Mouse (Mus musculus): ENCODE measurements around the gene Fsip1.

The Fsip1 gene

GRCm38 (mm10) chr2:118256621-118257053 lies at the start of gene Fsip1:
Fsip1 (minus strand) TSS chr2:118256966.
- WGBS, result 3% methylated on average over 25 of the region's 25 CpGs

DNA sequence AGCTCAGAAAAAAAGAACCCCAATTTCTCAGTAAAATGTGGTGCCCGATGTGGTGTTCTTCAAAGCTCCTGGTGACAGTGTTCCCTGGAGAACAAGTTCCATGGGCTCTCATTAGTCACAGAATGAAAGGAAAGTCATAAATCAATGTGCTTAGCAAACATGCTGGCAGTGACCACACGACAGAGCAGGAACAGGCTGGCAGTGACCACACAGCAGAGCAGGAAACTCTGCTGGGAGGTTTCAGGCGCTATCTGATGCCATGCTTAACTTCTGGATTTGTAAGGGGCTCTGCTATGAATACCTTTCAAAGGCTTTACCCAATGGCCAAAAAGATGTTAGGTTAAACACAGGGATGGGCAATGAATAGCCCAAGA lies 49.7 kb upstream of the Fsip1 start:
- WGBS, result 74% methylated on average over 3 of the region's 3 CpGs

DNA sequence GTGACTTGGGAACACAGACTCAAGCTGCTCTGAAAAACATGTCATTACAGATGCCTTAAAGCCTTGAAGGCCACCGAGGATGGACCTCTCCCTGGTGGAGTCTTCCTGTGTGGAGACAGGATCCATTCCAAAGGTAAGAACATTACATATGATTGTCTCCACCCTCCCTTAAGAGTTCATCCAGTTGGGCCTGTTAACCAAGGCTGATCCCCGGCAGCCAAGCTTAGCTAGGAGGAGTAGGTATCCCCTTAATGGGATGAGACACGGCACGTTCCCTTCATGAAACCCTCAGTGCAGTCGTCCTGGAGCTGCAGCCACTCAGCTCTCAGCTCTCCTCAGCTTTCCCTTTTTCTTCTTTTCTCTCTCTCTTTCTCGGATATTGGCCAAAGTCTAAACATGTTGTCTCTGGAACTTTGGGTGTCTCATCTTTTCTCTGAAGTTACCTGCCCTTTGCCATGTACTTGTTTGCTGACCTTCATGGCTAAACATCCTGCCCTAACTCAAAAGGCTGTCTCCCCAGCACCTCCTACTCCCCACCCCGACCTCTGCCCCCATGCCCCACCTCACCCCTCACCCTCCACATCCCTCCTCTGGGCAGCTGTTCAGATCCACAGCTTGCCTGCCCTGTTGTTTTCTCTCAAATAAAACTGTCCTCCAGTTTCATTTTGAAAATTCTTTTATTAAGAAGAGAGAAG lies 49.2 kb upstream of the Fsip1 start:
- WGBS, result 79% methylated on average over 7 of the region's 7 CpGs

GRCm38 (mm10) chr2:118303456-118303855 lies 46.7 kb upstream of the Fsip1 start:
- 89% methylated on average over 4 of the region's 4 CpGs for WGBS

- WGBS, result 81% methylated on average over 2 of the region's 2 CpGs
Measured at GRCm38 (mm10) chr2:118301656-118302055, 44.9 kb upstream of the Fsip1 start.

DNA sequence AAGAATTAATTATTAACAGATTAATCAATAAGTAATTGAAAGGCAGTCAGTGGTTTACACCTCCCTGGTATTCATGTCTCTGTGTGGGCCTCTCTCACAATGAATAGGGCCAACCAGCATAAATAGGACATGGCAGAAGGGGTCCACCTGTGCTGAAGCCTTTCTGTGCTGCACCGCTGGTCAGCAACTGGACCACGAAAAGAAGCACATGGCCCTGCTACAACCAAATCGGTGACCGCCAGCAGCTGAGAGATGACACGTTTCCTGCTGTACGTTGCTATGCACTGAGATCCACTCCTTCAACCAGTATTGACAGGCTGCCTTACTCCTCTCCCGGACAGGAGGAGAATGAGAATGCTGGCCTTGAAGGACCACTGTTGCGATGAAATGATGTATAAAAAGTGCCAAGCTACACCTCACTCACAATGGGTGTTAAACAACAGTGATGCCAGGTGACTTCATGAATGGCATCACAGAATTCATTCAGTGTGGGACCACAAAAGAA lies 44.3 kb upstream of the Fsip1 start:
- 87% methylated on average over 8 of the region's 8 CpGs for WGBS

GRCm38 (mm10) chr2:118299981-118300380 lies 43.2 kb upstream of the Fsip1 start:
- WGBS, result 85% methylated on average over 2 of the region's 2 CpGs

DNA sequence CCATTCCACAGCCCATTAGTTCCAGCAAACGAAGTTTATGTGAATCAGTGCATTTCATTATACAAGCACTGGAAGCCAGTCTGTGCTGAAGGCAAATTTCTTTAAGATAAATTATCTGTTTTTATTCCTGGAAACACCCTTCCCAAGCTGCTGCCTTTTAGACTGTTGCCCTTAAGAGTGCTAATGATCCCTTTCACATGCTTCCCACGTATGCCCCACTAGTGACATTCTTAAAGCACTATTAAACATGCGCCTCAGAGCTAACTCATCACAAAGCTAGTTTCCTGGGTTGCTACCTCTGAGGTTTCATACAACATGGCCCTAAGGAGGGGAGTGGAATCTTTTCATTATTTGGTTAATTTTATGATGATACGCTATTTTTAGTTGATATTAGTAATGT lies 41.8 kb upstream of the Fsip1 start:
- 85% methylated on average over 4 of the region's 4 CpGs for WGBS

DNA sequence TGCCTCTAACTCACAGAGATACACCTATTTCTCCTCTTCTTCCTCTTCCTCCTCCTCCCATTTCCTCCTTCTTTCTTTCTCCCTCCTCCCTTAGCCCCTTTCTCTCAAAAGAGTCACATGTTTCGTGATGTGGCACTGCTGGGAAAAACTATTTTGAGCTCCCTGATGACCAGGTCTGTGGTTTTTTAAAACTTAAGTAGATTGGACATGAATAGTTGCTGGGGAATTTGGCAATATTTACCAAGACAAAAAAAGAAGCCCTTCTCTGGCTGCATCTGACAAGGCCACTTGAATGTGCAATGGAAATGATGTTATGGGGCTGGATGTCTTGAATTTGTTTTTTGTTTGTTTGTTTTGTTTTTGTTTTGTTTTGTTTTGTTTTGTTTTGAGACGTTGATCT lies 41.2 kb upstream of the Fsip1 start:
- 76% methylated on average over 2 of the region's 2 CpGs for WGBS

GRCm38 (mm10) chr2:118295505-118295904 lies 38.7 kb upstream of the Fsip1 start:
- 62% methylated on average over 7 of the region's 7 CpGs for WGBS

DNA sequence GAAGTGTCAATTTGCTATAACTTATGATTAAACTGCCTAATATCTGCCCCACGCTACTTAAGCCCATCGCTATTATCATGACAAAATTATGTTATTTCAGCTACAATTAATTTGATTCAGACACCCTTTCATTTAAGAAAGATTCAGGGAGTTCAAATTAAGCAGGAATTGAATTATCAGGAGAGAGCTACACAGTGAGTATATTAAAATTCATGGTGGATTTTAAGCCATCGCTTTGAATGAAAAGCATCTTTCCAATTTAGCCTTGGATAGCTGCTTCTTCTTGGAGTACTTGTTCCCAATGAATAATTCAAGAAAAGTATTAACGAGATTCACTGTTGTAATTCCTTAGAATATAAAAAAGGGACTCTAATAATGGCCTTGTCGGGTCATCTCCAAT lies 36.8 kb upstream of the Fsip1 start:
- 67% methylated on average over 5 of the region's 5 CpGs for WGBS

- WGBS, result 83% methylated on average over 7 of the region's 7 CpGs
Measured at GRCm38 (mm10) chr2:118289066-118289460, 32.3 kb upstream of the Fsip1 start.

DNA sequence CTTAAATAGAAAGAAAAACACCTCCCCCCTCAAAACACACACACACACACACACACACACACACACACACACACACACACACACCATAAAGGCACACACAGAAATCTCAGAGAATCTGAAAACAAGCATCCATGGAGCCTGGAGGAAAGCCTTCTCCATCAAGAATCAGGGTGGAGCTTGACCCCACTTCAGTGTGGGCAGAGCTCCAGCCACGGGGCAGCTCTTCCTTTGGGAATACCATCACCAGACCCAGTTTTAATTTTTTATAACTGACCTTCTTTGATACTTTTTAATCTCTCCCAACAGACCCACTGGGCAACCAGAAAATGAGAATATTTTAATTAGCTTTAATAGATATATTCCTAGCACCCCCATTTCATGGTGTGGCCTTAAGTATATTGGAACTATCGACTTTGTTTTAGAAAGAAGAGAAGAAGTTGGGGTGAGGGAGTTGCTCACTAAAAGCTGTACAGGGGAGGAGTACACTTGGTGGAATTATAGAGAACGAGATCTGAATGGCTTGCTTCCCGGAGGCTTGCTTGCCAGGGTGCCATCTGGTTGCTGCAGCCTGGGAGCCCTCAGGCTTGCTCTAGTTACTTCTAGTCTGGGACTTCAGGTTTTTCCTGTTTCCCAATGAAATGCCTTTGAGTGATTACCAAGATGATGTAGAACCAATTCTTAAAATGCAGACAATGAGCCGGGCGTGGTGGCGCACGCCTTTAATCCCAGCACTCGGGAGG lies 31.7 kb upstream of the Fsip1 start:
- 81% methylated on average over 9 of the region's 9 CpGs for WGBS

GRCm38 (mm10) chr2:118287678-118288077 lies 30.9 kb upstream of the Fsip1 start:
- WGBS, result 45% methylated on average over 4 of the region's 4 CpGs

DNA sequence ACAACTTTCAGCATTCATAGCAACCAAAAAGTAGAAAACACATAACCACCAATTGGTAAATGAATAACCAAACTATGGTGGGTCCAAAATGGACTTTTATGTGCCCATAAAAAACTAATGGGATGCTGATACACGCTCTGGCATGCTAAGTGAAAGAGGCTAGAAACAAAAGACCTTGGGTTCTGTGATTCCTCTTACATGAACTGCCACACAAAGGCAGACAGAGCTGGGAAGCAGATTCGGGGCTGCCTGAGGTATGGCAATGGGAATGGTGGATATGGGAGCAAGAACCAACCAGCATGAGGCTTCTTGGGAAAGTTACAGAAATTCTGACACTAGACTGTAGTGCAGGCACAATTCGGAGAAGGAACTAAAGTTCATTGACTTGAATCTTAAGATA lies 25.7 kb upstream of the Fsip1 start:
- 83% methylated on average over 3 of the region's 3 CpGs for WGBS

DNA sequence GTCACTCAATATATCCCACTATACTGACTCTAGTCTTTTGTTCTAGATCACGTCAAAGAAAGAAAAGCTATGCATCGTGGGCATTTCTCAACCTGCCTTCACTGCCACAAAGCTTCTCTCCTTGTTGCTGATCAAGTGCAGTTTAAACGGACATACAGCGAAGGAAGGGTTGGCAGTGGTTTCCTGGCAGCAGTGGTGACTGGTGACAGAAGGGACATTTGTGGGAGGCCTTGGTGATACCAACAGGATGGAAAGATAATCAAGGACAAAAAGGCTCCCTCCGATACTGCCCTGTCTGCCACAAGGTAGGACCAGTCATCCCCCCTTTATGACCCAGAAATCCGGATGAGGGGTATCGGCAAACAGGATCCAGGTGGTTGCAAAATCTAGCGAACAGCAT lies 21.5 kb upstream of the Fsip1 start:
- 89% methylated on average over 8 of the region's 8 CpGs for WGBS

DNA sequence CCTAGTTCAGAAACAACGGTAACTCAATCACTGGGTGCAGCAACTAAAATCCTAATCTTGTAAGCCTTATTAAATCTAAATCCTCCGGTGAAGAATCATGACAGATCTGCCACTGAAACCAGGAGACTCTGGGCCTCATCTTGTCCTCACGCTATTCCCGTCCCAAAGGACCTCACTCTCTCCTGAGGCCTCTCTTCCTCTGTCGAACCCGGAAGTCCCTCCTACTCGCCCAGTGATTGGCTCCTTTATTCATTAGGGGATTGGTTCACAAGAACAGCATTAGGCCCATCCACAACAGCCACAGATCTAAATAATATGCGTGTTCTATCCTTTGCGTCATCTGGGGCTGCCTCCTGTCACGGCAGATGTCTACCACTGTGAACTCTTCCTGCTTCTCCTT lies 14.8 kb upstream of the Fsip1 start:
- 91% methylated on average over 10 of the region's 10 CpGs for WGBS

DNA sequence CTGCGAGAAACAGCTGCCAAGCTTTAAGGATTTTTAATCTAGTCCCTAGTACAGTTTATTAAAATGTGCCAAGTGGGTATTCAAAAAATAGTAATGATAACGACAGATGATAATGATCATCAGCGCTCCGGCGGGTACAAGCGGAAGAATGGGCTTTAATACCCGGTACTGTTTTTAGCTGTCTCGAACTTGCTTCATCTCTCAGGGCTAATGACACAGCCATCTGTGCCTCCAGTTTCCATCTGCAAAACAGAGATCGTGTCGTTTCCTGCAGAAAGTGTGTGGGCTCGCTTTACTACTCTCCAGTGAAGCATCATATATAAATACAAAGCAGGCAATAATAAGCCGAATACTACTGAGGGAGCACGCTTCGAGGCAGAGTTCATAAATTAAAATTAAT lies 13.4 kb upstream of the Fsip1 start:
- WGBS, result 43% methylated on average over 14 of the region's 14 CpGs

GRCm38 (mm10) chr2:118263914-118264201 lies 7.1 kb upstream of the Fsip1 start:
- WGBS, result 44% methylated on average over 2 of the region's 2 CpGs

GRCm38 (mm10) chr2:118263151-118263913 lies 6.6 kb upstream of the Fsip1 start:
- 16% methylated on average over 8 of the region's 8 CpGs for WGBS

GRCm38 (mm10) chr2:118262673-118263072 lies 5.9 kb upstream of the Fsip1 start:
- 29% methylated on average over 8 of the region's 8 CpGs for WGBS

- WGBS, result 78% methylated on average over 5 of the region's 5 CpGs
Measured at GRCm38 (mm10) chr2:118259746-118260145, 3.0 kb upstream of the Fsip1 start.

DNA sequence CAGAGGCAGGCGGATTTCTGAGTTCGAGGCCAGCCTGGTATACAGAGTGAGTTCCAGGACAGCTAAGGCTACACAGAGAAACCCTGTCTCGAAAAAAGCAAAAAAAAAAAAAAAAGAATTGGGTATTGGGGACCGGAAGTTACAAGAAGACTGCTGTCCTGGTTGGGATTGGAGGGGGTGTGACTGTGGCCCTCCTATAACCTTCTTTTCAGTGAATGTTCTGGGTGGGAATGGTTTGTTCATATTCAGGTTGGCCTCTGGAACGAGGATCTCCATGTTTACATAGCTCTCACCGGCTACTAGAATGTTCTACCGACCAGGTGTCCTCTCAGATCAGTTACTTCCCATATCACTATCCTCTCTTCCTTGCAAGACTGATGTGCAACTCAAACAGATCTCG lies 328 bp upstream of the Fsip1 start:
- 67% methylated on average over 8 of the region's 8 CpGs for WGBS
